Mouse (Mus musculus) CH12.LX (cell line): ENCODE data around the gene Gabrb1.

ENCODE experiments used
- CHD2 ChIP-seq: IDR thresholded peaks from 2 replicates; pipeline ENCODE4 v1.6.1; 2011; ENCODE audit warnings: low read length, improper control_type of control experiment
- CTCF ChIP-seq, 2 experiments: IDR thresholded peaks in 1 of 2; conservative IDR thresholded peaks in 1 of 2; 2 replicates each; pipeline ENCODE4 v1.5.1; 2011 to 2012; ENCODE audit warnings: low read depth in 2 of 2, low read length in 2 of 2, improper control_type of control experiment in 1 of 2, inconsistent platforms in 1 of 2, mild to moderate bottlenecking in 1 of 2, moderate library complexity in 1 of 2
- ELF1 ChIP-seq: IDR thresholded peaks from 2 replicates; pipeline ENCODE4 v1.6.1; 2014; ENCODE audit warnings: low read depth, mild to moderate bottlenecking, inconsistent platforms, low read length, improper control_type of control experiment
- ETS1 ChIP-seq: conservative IDR thresholded peaks from 2 replicates; pipeline ENCODE4 v1.6.1; 2012; ENCODE audit warnings: low read depth, mild to moderate bottlenecking, inconsistent platforms, low read length, improper control_type of control experiment, moderate library complexity
- KAT2A ChIP-seq: IDR thresholded peaks from 2 replicates; pipeline ENCODE4 v1.6.1; 2012; ENCODE audit warnings: low read length, improper control_type of control experiment, inconsistent platforms; ENCODE audit not compliant: insufficient replicate concordance
- MAZ ChIP-seq: IDR thresholded peaks from 2 replicates; pipeline ENCODE4 v1.6.1; 2012; ENCODE audit warnings: low read depth, mild to moderate bottlenecking, inconsistent platforms, low read length, improper control_type of control experiment, moderate library complexity
- POLR2A ChIP-seq: IDR thresholded peaks from 2 replicates; pipeline ENCODE4 v1.6.1; 2011; ENCODE audit warnings: low read depth, mild to moderate bottlenecking, improper control_type of control experiment, low read length
- SIN3A ChIP-seq: IDR thresholded peaks from 2 replicates; pipeline ENCODE4 v1.6.1; 2012; ENCODE audit warnings: low read length, improper control_type of control experiment, inconsistent platforms
- ZC3H11A ChIP-seq: IDR thresholded peaks from 2 replicates; pipeline ENCODE4 v1.6.1; 2012; ENCODE audit warnings: low read depth, mild to moderate bottlenecking, inconsistent platforms, low read length, improper control_type of control experiment
- ZMIZ1 ChIP-seq: IDR thresholded peaks from 2 replicates; pipeline ENCODE4 v1.6.1; 2012; ENCODE audit warnings: low read depth, mild to moderate bottlenecking, inconsistent platforms, low read length, improper control_type of control experiment

DNA sequence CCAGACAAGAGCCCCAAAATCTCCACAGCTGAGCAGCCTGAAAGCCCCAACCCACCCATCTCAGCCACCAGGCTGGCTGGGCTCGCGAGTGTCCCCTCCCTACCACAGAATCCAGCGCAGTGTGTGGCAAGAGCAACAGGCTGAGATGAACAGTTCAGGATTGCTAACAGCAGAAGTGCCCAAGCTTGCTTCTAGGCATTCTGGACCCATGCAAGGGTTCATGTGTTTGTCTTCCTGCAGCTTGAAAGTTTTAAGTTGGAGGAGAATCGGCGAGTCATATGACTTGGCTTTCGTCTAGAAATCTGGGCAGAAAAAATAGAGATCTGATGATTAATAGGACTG, 43.3 kb downstream of the Gabrb1 start:
- no peak for TF ChIP-seq MAZ
- TF ChIP-seq ETS1, result no peak
- no peak for TF ChIP-seq KAT2A
- TF ChIP-seq ZC3H11A, result no peak
- TF ChIP-seq CHD2, result no peak
- no peak for TF ChIP-seq POLR2A
- no peak for TF ChIP-seq ELF1
- TF ChIP-seq SIN3A, result no peak
- no peak for TF ChIP-seq CTCF (conservative IDR thresholded peaks at IDR 0.05 in 1 of 2, IDR thresholded peaks at IDR 0.05 in 1 of 2; ENCODE audit: low read depth in 2 of 2, low read length in 2 of 2)
- TF ChIP-seq ZMIZ1, result no peak
